Mouse (Mus musculus) ovary, postnatal 14 days (tissue): ENCODE measurements around the gene Olfr77.

Experiments
- DNase-seq: peaks from one replicate; pipeline ENCODE4 v3.0.0; 2022; ENCODE audit warnings: low spot score

Olfr77 gene

DNA sequence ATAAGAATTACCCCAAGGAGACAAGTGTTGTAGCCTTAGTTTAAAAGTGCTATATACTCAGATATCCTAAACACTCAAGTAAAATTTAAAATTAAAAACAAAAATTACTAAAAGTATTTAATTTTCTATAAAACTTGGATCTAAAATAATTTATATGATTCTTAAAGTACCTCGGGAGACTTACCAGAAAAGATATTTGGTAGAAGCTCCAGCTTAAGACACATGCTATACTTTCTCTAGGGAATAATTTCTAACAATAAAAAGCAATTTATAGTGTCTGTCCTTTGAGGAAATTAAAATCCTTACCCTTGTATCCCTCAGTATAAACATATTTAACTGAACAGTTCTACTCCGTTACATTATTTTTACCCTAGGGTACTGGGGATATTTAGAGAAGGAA, at the start of gene Olfr77:
Olfr77 (plus strand) TSS at position 301 of the 400 bp plus-strand sequence.
- no peak for DNase-seq

DNA sequence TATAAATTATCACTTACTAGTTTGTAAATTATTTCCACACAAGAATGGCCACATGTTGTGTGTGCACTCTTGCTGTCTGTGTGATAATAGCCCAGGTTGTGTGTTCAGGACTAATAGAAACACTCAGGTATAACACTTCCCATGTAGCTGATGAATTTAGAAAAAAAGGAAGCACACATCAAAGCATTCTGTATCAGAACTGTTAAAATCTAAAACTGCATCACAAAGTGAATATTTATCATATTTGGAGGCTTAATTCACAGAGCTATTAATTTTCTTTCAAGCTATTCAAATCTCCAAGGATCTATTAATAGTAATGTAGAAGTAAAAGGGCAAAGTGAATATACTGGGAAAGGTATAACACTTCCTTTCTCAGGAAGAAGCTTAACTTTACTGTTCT, 28.8 kb upstream of the Olfr77 start, which contains the start of gene Olfr862:
Olfr862 (minus strand) TSS at position 101 of the 400 bp plus-strand sequence.
- no peak for DNase-seq

DNA sequence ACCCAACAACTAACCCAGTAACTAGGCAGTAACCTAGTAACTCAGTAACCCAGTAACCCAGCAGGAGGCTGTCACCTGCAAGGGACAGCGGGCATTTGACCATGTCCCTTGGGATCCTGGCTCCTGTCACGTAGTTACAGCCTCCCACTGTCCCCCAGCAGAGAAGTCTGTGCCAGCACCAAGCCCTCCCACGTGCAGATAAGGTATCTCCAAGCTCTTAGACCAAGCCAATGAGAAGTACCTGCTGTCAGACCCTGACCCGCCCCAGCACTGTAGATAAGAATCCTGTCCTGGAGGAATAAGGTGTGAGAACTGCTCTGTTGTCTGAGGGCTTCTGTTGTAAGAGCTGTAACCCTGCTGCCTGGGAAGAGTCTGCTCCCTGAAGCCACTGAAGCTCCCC, 5.5 kb upstream of the Olfr77 start:
- DNase-seq, result no peak
